Mouse (Mus musculus) lung, postnatal 0 days (tissue): ENCODE measurements around the gene Fbn1.

Experiments used
- CTCF ChIP-seq: IDR thresholded peaks from 2 replicates; pipeline ENCODE4 v1.5.1; 2016; ENCODE audit warnings: antibody characterized with exemption, mild to moderate bottlenecking
- EP300 ChIP-seq: IDR thresholded peaks from 2 replicates; pipeline ENCODE4 v1.6.1; 2016; ENCODE audit warnings: antibody characterized with exemption, mild to moderate bottlenecking, control low read depth

DNA sequence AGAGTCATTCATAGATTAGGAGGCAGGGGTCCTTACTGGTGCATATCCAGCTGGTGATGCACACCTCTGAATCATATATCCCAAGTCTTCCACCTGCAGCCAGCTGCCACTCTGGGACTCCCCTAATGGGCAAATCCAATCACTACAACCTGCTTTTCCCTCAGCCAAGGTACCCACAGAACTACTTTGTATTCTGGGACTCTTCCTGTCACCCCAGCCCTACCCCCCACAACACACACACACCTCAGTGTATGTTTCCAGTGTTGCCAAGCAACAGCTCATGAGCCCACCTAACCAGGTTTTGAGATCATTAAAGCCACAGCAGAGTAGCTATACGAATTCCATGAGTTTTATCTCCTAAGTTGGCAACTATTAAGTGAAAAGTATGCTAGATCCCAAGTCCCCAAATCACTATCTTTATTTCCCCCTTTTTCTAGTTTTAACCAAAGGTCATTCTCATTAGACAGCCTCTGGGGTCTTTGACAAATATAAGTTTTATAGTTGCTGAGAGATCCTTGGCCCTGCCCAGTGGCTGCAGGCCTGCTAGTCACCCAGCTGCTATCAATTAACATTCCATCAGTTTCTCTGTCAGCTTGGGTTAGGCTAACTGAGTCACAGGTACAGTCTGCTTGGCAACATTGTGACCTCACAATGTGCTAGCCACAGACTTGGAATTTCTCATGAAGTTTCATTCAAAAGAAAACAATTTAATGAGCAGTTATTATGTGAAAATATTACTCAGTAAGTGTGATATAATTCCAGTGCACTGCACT lies 41.2 kb upstream of the Fbn1 start:
- TF ChIP-seq CTCF (no peak), EP300 (no peak)
